Mouse (Mus musculus) hindbrain, postnatal 0 days (tissue): ENCODE measurements around the gene Nsmce4a. TPM values are rescaled to one million over a fixed set of nuclear protein-coding genes. Genes with fewer than 3 reads are reported as not detected.

ENCODE experiments used
- ATAC-seq: fragments of 200-750 bp; cut with Nextera tagmentation; 2 replicates; pipeline ENCODE4 v1.8.0; 2017; ENCODE audit warnings: mild to moderate bottlenecking, moderate TSS enrichment, moderate library complexity
- DNase-seq: peaks from one replicate; pipeline ENCODE4 v3.0.0-alpha.2; 2015; ENCODE audit warnings: low spot score
- H3K27ac ChIP-seq: fragments of 300-500 bp; sonication (generic); 2 replicates; pipeline ENCODE4 v1.5.1; 2014; ENCODE audit warnings: mild to moderate bottlenecking
- H3K27me3 ChIP-seq: fragments of 300-500 bp; sonication (generic); 2 replicates; pipeline ENCODE4 v1.6.1; 2014; ENCODE audit warnings: low read length, mixed read lengths; ENCODE audit not compliant: insufficient read depth
- H3K36me3 ChIP-seq: fragments of 300-500 bp; sonication (generic); 2 replicates; pipeline ENCODE4 v1.6.1; 2014; ENCODE audit warnings: low read length, mixed read lengths; ENCODE audit not compliant: insufficient read depth
- H3K4me1 ChIP-seq: fragments of 300-500 bp; sonication (generic); 2 replicates; pipeline ENCODE4 v1.6.1; 2014; ENCODE audit warnings: antibody characterized with exemption, low read length, mixed read lengths; ENCODE audit not compliant: insufficient read depth
- H3K4me2 ChIP-seq: fragments of 300-500 bp; sonication (generic); 2 replicates; pipeline ENCODE4 v1.6.1; 2014; ENCODE audit warnings: low read depth, mild to moderate bottlenecking, low read length, moderate library complexity, mixed read lengths
- H3K4me3 ChIP-seq: fragments of 300-500 bp; sonication (generic); 2 replicates; pipeline ENCODE4 v1.5.1; 2014; ENCODE audit warnings: low read length
- H3K9ac ChIP-seq: fragments of 300-500 bp; sonication (generic); replicated peaks from 2 replicates; pipeline ENCODE4 v1.6.1; 2014; ENCODE audit warnings: mild to moderate bottlenecking, low read length, moderate library complexity, mixed read lengths
- H3K9me3 ChIP-seq: fragments of 300-500 bp; sonication (generic); 2 replicates; pipeline ENCODE4 v1.6.1; 2016; ENCODE audit warnings: low read length, mixed read lengths
- CTCF ChIP-seq: IDR thresholded peaks from 2 replicates; pipeline ENCODE4 v1.5.1; 2016; ENCODE audit warnings: antibody characterized with exemption, control low read depth, low read depth
- WGBS: fragments of 180-500 bp; shearing (Covaris S2); extraction: QIAGEN DNeasy Blood & Tissue Kit; methylation state at CpG from one replicate; pipeline ENCODE4 v1.1.7; 2014; 5-methylcytosine and 5-hydroxymethylcytosine counted together
- polyA plus RNA-seq: library from polyadenylated mRNA; unstranded; fragments of >200 nt; fragmentation: Nextera tagmentation; extraction: Ambion mirVana; gene quantifications from 2 replicates; pipeline ENCODE4 v1.2.1, GENCODE M21; 2015
- total RNA-seq: library from RNA; depleted of rRNA; stranded (reverse); fragments of >200 nt; gene quantifications from 2 replicates; pipeline ENCODE4 v1.2.3, GENCODE M21; 2014

Gene Nsmce4a
- total and polyA plus RNA-seq, 2 experiments from 2014 or later = 42.0 to 82.3 TPM

DNA sequence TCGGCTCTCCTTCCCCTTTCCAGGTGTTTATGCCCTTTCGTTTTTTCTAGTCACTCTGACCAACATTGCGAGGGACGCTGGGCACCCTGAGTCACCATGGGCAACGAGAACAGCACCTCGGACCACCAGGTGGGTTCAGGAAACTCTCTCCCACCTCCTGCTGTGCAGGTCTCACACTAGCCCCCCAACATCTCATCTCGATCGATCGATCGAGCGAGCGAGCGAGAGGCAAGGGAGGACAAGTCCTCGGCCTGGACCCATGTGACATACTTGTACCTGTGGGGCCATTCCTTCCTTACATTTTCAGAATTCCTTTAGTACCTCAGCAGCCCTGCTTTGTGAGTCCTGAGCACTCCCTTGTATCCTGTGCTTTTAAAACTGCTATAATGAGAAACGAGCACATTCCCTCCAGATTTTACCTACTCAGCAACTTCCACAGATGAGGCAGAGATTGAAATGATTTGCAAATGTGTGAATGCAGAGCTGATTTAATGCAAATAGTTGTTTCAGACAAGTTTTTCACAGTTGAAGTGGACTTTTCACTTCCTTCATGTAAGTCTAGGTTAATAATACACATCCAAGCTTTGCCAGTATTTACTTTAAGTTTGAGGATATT is 4.6 kb upstream of the Nsmce4a start, which contains the start of gene Tacc2:
Tacc2 (plus strand) TSS at position 51 of the 616 bp plus-strand sequence.
- H3K27me3 ChIP-seq = no peaks in the 10 kb centered on the region
- peak within 1 kb of the TSS; percentile 38 for H3K4me2 ChIP-seq
- no peak for TF ChIP-seq CTCF
- H3K9me3 ChIP-seq = no peaks in the 10 kb centered on the region
- DNase-seq (no peak), ATAC-seq (no peak)
- no peak within 1 kb of the TSS for H3K9ac ChIP-seq
- H3K4me3 ChIP-seq = no peak within 1 kb of the TSS
- no peak within 1 kb of the TSS for H3K27ac ChIP-seq
- no peaks in the 10 kb centered on the region for H3K4me1 ChIP-seq
- no peaks in the 10 kb centered on the region for H3K36me3 ChIP-seq
- 53% methylated on average over 15 of the region's 15 CpGs for WGBS

DNA sequence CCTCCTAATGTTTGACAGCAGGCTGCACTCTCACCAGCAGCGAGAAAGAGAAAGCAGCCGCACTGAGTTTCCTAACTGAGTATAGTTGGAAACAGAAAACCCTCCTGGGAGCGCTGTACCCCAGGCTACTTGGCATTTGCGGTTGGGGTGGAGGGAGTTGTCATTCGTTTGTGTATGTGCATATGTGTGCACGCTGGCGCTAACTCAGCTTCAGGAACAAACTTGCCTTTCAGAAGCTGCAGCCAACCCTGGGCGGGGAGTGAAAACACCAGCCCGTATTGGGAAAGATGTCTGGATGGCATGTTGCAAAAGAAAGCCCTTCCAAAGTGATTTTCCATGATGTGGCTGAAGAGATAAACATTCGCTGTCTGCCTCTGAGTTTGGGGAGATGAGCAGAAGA is 4.1 kb upstream of the Nsmce4a start:
- DNase-seq = no peak
- ATAC-seq = no peak
- peak overlapping the region; percentile 38 for H3K4me2 ChIP-seq
- H3K4me1 ChIP-seq = no peaks in the 10 kb centered on the region
- H3K27ac ChIP-seq = no peak overlapping the region
- 19% methylated on average over 10 of the region's 10 CpGs for WGBS
- no peak overlapping the region for H3K4me3 ChIP-seq
- no peak overlapping the region for H3K9ac ChIP-seq
- no peaks in the 10 kb centered on the region for H3K27me3 ChIP-seq
- H3K36me3 ChIP-seq = no peaks in the 10 kb centered on the region
- H3K9me3 ChIP-seq = no peaks in the 10 kb centered on the region
- TF ChIP-seq CTCF = no peak

DNA sequence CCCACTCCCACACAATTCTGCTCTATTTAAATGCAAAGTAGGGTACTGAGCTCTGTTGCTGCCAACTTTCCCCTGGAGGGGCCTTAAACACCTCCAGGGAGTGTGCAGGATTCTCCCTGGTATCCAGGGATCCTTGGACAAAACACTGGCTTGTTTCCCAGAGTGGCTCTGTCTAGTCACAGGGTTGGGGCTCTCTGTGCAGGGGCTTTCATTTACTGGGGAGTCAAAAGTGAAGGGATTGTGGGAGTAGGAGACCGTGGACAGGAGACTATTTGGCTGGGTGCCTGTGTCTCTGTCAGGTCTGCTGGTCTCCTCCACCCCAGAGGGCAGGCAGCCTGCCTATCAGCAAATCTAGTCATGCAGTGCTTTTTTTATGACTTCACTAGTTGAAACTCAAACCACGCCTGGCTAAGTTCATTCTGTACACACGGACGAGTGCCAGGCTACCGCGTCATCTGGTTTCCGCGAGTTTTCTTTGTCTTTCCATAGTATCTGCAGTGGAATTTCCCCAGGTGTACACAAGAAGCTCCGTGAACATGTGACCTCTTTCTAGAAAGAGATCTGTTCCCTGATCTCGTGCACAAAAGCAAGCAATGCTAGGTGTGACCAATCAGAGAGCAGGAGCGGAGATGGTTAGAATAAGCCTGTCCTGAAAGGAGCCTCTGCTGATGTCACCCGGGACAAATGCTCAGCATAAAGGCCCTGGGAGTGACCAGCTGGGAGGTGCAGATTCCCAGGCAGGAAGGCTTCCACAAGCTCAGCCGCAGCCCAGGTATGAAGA is 1.5 kb upstream of the Nsmce4a start:
- Histone ChIP-seq H3K27ac (no peak overlapping the region), H3K4me1 (no peaks in the 10 kb centered on the region), H3K27me3 (no peaks in the 10 kb centered on the region), H3K4me3 (no peak overlapping the region), H3K36me3 (no peaks in the 10 kb centered on the region), H3K9me3 (no peaks in the 10 kb centered on the region), H3K4me2 (peak overlapping the region; percentile 29; the same call in 1 of the 2 replicates), H3K9ac (no peak overlapping the region)
- ATAC-seq = peak; percentile 45
- no peak for TF ChIP-seq CTCF
- 25% methylated on average over 13 of the region's 13 CpGs for whole genome bisulfite sequencing
- DNase-seq = peak; percentile 58

DNA sequence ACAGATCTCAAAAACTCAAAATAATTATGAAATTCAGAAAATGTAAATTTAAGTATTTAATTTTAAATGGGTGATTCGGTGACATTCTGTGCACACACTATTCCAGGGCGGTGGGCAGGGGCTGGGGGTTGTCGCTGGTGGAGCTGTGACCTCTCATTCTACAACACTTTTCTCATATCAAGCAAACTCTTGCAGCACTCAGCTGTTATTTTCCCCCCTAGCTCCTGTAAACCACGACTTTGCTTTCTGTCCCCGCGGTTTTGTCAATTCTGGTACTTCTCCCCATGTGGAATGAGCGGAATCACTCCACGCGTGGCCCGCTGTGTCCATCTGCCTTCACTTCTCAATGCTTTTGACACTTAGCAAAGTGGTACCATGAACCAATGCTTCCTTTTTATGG is 828 bp upstream of the Nsmce4a start:
- no peaks in the 10 kb centered on the region for H3K36me3 ChIP-seq
- no peak overlapping the region for H3K27ac ChIP-seq
- no peak overlapping the region for H3K9ac ChIP-seq
- H3K4me2 ChIP-seq = no peak overlapping the region
- H3K4me3 ChIP-seq = no peak overlapping the region
- H3K9me3 ChIP-seq = no peaks in the 10 kb centered on the region
- WGBS = 90% methylated on average over 10 of the region's 10 CpGs
- H3K27me3 ChIP-seq = no peaks in the 10 kb centered on the region
- ATAC-seq = no peak
- DNase-seq = no peak
- no peaks in the 10 kb centered on the region for H3K4me1 ChIP-seq
- no peak for TF ChIP-seq CTCF

DNA sequence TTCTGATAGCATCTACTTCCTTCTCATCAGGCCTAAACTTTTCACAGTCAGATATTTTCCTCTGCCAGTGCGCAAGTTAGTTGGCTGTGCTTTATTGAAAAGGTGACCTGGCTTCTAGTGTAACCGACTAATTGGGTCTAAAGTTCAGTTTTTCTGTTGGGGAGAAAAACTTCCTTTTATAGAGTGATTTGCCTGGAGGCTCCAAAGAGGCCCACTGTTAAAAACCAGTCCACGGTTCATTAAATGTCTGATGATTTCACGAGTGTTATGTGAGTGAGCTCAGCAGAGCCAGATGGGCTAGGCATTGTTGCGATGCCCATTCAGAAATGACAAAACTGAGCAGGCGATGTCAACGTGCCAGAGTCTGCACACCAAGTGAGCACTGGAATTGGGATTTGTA is 2.4 kb downstream of the Nsmce4a start:
- no peak for TF ChIP-seq CTCF
- Histone ChIP-seq H3K36me3 (no peaks in the 10 kb centered on the region), H3K4me3 (no peak overlapping the region), H3K9me3 (no peaks in the 10 kb centered on the region), H3K9ac (no peak overlapping the region), H3K4me1 (no peaks in the 10 kb centered on the region), H3K27ac (no peak overlapping the region), H3K4me2 (no peak overlapping the region), H3K27me3 (no peaks in the 10 kb centered on the region)
- DNase-seq (no peak), ATAC-seq (no peak)
- WGBS = 35% methylated on average over 7 of the region's 7 CpGs

DNA sequence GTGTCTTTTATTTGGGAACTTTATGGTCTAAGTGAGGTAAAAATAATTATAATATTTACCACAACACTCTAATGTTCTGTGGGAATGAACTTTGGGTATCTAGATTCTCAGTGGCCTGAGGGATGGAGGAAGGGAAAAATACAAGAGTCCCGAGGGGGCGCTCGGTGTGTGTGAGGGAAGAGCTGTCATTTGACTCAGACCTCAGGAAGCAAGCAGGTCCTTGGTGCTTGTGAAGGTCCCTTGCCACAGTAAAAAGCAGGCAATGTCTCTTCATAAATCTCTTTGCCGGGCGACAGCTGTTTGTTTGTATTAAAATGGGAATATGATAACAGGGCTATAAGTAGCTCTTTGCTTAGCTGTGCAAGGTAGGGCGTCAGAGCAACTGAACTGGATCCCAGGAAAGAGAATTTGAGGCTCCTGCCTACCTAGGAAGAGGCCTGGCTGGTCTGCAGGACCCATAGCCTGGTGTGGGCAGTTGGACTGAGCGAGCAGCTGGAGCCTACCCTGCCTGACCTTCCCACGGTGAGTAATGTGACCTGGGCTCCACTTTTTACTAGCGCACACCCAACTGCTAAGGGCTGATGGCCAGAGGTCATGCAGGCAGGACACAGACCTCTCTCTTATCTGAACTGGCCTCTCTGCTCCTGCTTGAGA is 4.0 kb downstream of the Nsmce4a start:
- no peak overlapping the region for H3K27ac ChIP-seq
- no peaks in the 10 kb centered on the region for H3K36me3 ChIP-seq
- ATAC-seq (no peak), DNase-seq (no peak)
- H3K4me1 ChIP-seq = no peaks in the 10 kb centered on the region
- H3K9me3 ChIP-seq = no peaks in the 10 kb centered on the region
- 76% methylated on average over 9 of the region's 9 CpGs for WGBS
- H3K4me2 ChIP-seq = no peak overlapping the region
- H3K9ac ChIP-seq = no peak overlapping the region
- H3K27me3 ChIP-seq = no peaks in the 10 kb centered on the region
- no peak for TF ChIP-seq CTCF
- H3K4me3 ChIP-seq = no peak overlapping the region
